Mouse (Mus musculus) Muller cell, postnatal 12 days (primary cell): ENCODE measurements at regions not wholly inside any gene's neighbourhood (a gene's known extent, or its start where the extent isn't known, plus 50 kb on each side); places are given as distances from the start of the nearest gene placed in this dataset.

Experiments
- DNase-seq: peaks from one replicate; pipeline ENCODE4 v3.0.0-alpha.2; 2015; ENCODE audit errors: inconsistent ontology term

DNA sequence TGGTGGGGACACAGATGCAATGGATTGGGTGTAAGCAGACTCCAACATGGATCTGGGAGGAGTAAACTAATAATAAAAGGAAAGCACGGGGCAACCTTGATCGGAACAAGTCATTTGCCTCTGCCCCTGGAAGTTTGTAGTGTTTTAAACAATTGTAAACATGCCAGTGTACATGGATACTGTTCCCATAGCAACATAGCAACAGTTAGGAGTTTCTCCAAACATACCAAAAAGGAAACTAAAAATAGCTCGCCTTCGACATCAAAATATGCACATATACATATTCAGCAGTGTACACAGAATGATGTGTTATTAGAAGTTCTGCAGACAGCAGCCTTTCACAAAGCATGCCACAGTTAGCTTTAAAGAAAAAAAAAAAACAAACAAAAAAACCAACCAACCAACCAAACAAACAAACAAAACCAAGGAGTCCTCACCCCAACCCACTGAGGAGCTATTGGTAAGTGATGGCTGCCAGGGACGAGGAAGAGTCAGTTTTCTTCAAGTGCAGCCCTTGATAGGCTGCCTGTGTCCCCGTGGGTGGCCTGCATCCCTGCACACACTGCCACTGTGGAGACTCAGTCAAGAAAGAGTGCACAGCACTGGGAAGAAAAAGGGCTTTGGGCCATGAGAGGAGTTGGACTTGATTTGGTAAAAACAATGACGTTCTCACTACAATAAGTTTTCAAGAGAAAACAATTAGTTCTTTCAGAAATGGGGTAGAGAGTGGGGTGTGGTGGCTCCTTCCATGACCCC, 54.8 kb upstream of the Peli1 start:
- no peak for DNase-seq

DNA sequence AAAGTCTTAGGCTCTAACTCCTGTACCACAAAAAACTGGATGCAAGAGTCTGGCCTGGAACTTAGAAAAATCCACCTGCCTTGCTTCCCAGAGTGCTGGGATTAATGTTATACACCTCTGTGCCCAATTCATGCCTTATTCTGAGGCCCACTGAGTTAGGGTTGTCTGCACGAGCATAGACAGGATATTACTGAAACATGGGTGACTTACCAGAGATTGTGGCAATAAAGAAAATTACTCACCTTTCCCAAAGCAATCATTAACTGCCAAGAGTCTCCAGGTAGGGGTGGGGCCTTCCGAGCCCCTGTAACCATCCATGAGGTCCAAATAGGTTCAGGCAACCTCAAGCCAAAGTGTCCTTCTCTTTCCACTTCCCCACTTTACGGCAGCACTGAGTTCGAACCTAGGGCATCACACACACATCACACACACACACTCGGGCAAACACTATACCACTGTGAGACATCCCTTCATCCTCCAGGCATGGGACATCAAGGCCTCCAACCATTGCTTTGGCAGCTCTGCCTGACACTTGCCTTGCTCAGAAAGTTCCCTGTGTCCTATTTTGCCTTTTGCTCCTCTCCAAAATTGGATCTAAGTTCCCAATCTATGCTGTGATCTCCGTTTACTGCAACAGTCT, 53.7 kb upstream of the Peli1 start:
- DNase-seq = no peak

DNA sequence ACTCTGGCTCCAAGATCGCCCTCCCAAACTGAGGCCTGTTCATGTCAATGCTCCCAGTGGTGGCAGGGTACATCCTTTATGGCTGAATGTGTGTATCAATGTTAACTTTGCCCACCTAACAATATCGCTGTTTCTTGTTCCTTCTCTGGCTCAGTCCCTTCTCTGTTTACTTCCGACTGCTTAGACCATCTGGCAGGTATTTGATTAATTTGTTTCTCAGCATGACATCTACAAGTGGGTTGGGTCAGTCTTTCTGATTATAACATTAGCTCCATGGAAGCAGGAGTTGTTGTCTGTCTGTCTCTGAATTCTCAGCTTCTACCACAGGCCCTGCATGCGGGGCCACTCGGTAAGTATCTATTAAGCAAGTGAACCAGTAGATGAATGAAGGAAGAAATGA, 49.9 kb upstream of the Peli1 start:
- no peak for DNase-seq
